Mouse (Mus musculus): ENCODE results near the gene Mrpl38.
A peak's percentile ranks its signal among the peaks of the same experiment; 100 is the strongest.

Gene Mrpl38

GRCm38 (mm10) chr11:116088741-116089394 is 49.8 kb downstream of the Mrpl38 start:
- peak; percentile 41 for DNase-seq

DNA sequence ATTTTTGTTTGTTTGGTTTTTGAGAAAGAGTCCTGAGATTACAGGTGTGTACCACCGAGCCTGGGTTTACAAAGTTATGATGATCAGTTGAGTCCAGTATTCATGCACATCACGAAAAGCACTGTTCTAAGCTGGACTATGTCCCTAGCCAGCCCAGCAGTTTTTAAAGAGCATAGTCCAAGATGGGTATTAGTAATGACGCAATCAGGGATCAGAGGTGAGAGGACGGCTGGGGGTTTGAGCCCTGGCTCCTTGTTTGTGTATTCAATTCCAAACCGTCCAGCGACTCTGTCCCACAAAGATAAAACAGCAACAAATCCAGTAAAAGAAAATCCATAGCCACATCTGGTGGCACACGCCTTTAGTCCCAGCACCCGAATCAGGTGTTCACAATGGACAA is 50.5 kb downstream of the Mrpl38 start:
- peak; percentile 48 for DNase-seq

DNA sequence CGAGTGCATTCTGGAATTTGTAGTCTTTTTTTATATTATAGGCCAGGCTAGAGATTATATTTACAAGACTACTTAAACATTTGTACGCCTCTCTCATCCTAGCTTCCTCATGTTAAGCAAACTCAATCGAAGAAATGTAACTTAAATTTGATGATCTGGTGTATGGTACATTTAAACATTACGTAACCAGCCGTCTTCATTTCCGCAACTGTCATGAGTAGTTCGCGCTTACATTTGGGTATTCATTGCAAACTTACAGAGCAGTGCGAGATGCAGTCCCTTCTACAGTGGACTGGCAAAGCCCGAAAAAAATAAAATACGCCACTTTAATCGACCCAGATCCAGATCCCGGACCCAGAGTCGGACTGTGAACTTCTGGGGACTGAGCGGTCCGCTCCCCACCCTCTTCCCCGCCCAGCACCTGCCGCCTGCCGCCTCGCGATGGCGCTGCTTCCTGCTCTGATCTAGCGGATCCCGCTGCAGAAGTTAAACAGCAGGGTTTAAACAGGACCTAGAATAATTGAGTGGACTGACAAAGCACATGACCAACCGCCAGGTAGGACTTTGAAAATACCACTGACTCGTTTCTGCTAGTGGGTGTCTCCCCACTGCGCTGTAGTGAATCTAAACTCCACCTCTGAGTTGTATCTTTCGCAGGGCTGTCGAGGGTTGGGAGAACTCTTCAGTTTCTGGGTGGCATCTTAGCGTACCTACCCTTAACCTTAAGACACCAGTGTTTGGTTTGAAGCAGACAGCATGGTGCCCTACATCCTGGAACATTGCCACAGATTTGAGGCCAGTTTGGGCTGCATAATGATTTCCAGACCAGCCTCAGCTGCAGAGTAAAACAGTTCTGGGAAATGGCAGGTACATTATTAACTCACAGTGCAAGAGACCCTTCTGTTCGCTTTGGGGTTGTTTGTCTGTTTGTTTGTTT is 51.2 kb downstream of the Mrpl38 start:
- peak; percentile 94 for DNase-seq

DNA sequence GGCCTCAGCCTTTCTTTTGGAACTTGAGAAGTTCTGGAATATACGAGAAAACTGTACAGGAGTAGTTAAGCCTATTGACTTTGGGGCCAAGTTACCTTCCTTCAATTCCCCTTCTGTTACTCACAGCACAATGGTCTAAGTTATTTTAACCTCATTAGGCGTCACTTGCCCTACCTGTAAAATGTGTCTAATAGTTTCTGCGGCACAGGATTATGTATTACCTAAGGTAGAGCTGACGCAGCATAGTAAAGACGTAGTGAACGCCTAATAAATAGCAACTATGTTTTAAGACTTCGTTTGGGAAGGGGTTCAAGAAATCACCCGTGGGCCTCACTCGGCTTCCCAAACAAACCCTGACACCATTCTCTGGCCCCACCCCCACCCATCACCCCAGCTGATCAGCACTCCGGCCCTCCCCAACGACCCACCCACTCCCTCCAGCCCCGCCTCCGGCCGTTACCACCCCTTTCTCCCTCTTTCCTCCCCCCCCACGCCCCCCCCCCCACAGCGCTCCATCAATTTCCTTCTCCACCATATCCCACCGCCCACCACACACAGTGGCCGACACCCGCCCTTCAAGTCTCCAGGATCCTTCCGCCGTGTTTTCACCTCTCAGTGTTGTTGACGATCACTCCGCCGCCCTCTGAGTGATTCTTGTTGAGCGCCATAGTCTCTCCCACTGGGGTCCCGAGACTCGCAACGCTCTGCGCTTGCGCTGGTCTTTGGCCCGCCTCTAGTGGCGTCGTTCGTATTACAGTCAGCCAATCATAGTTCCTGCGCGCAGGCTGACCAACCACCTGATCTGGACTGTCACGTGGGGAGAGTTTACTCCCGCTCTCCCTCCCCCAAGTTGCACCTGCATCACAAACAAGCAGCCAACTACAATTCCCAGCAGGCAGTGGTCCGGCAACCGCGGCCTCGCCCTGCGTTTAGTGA is 52.1 kb downstream of the Mrpl38 start, which contains the start of gene Wbp2:
Wbp2 (minus strand) TSS at position 738 of the 936 bp plus-strand sequence.
- peak; percentile 97 for DNase-seq

DNA sequence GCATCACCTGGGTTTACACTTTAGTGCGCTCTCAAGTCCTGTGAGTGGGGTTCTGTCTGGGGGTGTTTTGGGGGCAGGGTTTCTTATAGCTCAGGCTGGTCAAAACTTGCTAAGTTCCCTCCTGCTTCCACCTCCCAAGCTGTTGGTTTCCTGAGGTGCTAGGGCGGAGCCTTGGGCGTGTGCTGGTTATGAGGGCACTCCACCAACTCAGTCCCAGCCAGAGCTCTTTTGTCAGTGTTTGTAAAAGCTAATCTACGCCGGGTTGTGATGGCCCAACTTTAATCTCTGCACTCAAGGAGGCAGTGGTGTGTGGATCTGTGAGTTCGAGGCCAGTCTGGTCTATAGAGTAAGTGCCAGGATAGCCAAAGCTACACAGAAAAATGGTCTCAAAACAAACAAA is 54.5 kb downstream of the Mrpl38 start:
- no peak for DNase-seq

GRCm38 (mm10) chr11:116083096-116083672 is 55.5 kb downstream of the Mrpl38 start:
- DNase-seq, result no peak

All from kidney, adult 18-20 months (tissue).